Mouse (Mus musculus): ENCODE data around the gene Tnip1. TPM values are rescaled to one million over a fixed set of nuclear protein-coding genes. Genes with fewer than 3 reads are reported as not detected.

Gene Tnip1
- total and polyA plus RNA-seq, 3 experiments: 9.6 to 31.9 (median 17.3) TPM

DNA sequence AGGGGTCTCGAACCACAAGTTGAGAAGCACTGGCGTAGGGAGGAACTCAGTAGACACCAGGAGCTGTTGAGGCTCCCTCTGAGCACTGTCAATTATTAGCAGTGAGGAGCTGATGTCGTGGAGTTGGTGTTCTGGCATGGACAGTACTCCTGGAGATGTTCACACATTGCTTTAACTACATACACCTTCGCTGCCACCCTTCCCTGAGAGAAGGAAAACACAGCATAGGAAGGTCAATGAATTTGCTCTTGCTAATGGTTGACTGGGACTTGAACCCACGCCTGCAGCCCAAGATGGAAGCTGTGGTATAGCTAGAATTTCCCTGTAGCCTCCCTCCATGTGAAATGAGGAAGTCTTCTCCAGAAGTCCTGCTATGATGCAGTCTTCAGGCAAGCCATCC, 12.6 kb upstream of the Tnip1 start:
- Histone ChIP-seq H3K9me3 (replicated peaks) (no peaks in the 10 kb centered on the region), H3K4me3 (ENCODE audit: low read depth, low read length) (no peak overlapping the region), H3K4me1 (ENCODE audit: insufficient read depth, low read depth, low read length) (peaks cover 14% of the 10 kb centered on the region), H3K27me3 (ENCODE audit: insufficient read depth, low read length) (peaks cover 15% of the 10 kb centered on the region; the same call in 1 of the 2 replicates), H3K36me3 (replicated peaks) (no peaks in the 10 kb centered on the region)
- ATAC-seq (ENCODE audit: extremely low read depth, insufficient number of reproducible peaks, low FRiP score, poor library complexity, severe bottlenecking) (no peak), DNase-seq (ENCODE audit: low spot score) (no peak)
- TF ChIP-seq TAL1 (conservative IDR thresholded peaks at IDR 0.05; ENCODE audit: low read depth, low read length) (no peak), POLR2AphosphoS5 (IDR thresholded peaks at IDR 0.05; ENCODE audit: insufficient replicate concordance, low read depth, low read length) (no peak), GATA2 (IDR thresholded peaks at IDR 0.05; ENCODE audit: borderline replicate concordance, low read depth, low read length) (no peak), GATA1 (IDR thresholded peaks at IDR 0.05; ENCODE audit: borderline replicate concordance, low read length) (no peak), CTCF (IDR thresholded peaks at IDR 0.05; ENCODE audit: low read depth, low read length) (no peak)

DNA sequence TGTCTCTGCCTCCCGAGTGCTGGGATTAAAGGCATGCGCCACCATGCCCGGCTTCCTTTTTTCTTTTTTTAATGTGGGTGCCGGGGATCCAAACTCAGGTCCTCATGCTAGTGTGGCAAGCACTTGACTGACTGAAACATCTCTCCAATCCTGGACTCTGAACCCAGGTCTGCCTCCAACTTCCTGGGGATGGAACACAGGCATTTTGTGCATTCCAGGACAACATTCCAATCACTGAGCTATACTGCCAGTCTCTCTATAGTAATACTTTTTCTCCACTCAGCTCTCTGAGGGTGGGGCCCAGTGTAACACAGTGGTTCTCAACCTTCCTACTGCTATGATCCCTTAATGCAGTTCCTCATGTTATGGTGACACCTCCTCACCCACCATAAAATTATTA, 11.9 kb upstream of the Tnip1 start:
- ATAC-seq (ENCODE audit: extremely low read depth, insufficient number of reproducible peaks, low FRiP score, poor library complexity, severe bottlenecking) (no peak), DNase-seq (ENCODE audit: low spot score) (no peak)
- H3K4me1 ChIP-seq (ENCODE audit: insufficient read depth, low read depth, low read length): peaks cover 14% of the 10 kb centered on the region
- no peak overlapping the region for H3K4me3 ChIP-seq (ENCODE audit: low read depth, low read length)
- no peak for TF ChIP-seq TAL1 (conservative IDR thresholded peaks at IDR 0.05; ENCODE audit: low read depth, low read length)
- no peak for TF ChIP-seq POLR2AphosphoS5 (IDR thresholded peaks at IDR 0.05; ENCODE audit: insufficient replicate concordance, low read depth, low read length)
- no peak for TF ChIP-seq GATA1 (IDR thresholded peaks at IDR 0.05; ENCODE audit: borderline replicate concordance, low read length)
- TF ChIP-seq CTCF (IDR thresholded peaks at IDR 0.05; ENCODE audit: low read depth, low read length): no peak
- TF ChIP-seq GATA2 (IDR thresholded peaks at IDR 0.05; ENCODE audit: borderline replicate concordance, low read depth, low read length): no peak
- H3K27me3 ChIP-seq (ENCODE audit: insufficient read depth, low read length): peaks cover 13% of the 10 kb centered on the region; the same call in 1 of the 2 replicates
- H3K36me3 ChIP-seq (replicated peaks): no peaks in the 10 kb centered on the region
- H3K9me3 ChIP-seq (replicated peaks): no peaks in the 10 kb centered on the region

GRCm38 (mm10) chr11:54973481-54974212, 10.9 kb upstream of the Tnip1 start:
- no peaks in the 10 kb centered on the region for H3K9me3 ChIP-seq (replicated peaks)
- H3K27me3 ChIP-seq (ENCODE audit: insufficient read depth, low read length): peaks cover 10% of the 10 kb centered on the region; the same call in 1 of the 2 replicates
- no peak for TF ChIP-seq GATA1 (IDR thresholded peaks at IDR 0.05; ENCODE audit: borderline replicate concordance, low read length)
- TF ChIP-seq POLR2AphosphoS5 (IDR thresholded peaks at IDR 0.05; ENCODE audit: insufficient replicate concordance, low read depth, low read length): no peak
- no peak for TF ChIP-seq GATA2 (IDR thresholded peaks at IDR 0.05; ENCODE audit: borderline replicate concordance, low read depth, low read length)
- no peak for TF ChIP-seq TAL1 (conservative IDR thresholded peaks at IDR 0.05; ENCODE audit: low read depth, low read length)
- no peak for TF ChIP-seq CTCF (IDR thresholded peaks at IDR 0.05; ENCODE audit: low read depth, low read length)
- no peak for DNase-seq (ENCODE audit: low spot score)
- no peak for ATAC-seq (ENCODE audit: extremely low read depth, insufficient number of reproducible peaks, low FRiP score, poor library complexity, severe bottlenecking)
- H3K4me1 ChIP-seq (ENCODE audit: insufficient read depth, low read depth, low read length): peaks cover 14% of the 10 kb centered on the region
- H3K36me3 ChIP-seq (replicated peaks): no peaks in the 10 kb centered on the region
- no peak overlapping the region for H3K4me3 ChIP-seq (ENCODE audit: low read depth, low read length)

DNA sequence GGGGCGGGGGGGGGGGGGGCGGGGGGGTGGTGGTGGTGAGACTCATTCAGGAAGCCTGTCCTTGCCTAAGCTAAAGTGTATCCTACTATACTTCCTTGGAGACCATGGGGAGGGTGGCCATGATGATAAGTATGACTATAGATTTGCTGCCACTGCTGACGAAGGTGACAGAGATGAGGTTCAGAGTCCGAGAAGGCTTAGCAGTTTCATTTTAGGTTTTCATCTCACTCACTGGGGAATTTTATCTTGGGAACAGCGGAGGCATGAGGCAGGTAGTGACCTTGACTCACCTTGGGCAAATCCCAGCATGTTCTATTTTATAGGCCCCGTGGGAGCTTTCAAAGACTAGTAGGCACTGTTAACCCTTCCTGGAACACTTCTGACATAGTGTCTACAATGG, 10.1 kb upstream of the Tnip1 start:
- no peaks in the 10 kb centered on the region for H3K36me3 ChIP-seq (replicated peaks)
- H3K9me3 ChIP-seq (replicated peaks): no peaks in the 10 kb centered on the region
- H3K4me3 ChIP-seq (ENCODE audit: low read depth, low read length): no peak overlapping the region
- DNase-seq (ENCODE audit: low spot score) (no peak), ATAC-seq (ENCODE audit: extremely low read depth, insufficient number of reproducible peaks, low FRiP score, poor library complexity, severe bottlenecking) (no peak)
- H3K4me1 ChIP-seq (ENCODE audit: insufficient read depth, low read depth, low read length): peaks cover 14% of the 10 kb centered on the region
- peaks cover 6% of the 10 kb centered on the region; the same call in 1 of the 2 replicates for H3K27me3 ChIP-seq (ENCODE audit: insufficient read depth, low read length)
- TF ChIP-seq TAL1 (conservative IDR thresholded peaks at IDR 0.05; ENCODE audit: low read depth, low read length) (no peak), GATA1 (IDR thresholded peaks at IDR 0.05; ENCODE audit: borderline replicate concordance, low read length) (no peak), GATA2 (IDR thresholded peaks at IDR 0.05; ENCODE audit: borderline replicate concordance, low read depth, low read length) (no peak), CTCF (IDR thresholded peaks at IDR 0.05; ENCODE audit: low read depth, low read length) (no peak), POLR2AphosphoS5 (IDR thresholded peaks at IDR 0.05; ENCODE audit: insufficient replicate concordance, low read depth, low read length) (no peak)

DNA sequence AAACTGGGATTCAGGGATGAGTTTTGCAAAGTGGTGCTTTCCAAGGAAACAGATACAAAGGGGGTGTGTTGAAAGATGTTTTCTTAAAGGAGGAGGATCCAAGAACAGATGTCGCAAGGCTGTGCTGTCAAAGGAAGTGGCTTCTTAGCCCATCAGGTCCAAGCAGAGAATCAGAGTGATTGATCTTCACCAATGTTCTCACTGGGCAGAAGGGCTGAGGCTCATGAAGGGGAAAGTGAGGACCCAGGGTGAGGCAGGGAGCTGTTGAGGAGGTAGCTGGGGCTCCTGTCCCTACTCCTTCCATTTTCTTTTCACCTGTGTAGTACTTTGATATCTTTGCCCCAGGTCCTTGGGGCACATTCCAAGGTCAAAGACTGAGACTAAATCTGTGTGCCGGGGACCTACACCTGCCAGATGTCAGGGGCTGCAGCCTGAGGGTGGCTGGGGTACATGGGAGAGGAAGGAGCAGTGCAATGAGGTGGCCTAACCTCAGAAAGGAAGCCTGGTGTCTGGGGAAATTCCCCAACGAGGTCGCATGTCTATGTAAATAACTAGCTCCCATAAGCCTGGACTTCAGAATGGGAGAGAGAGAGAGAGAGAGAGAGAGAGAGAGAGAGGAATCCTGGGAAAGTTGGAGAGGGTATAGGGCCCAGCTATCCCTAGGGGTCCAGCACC, 9.5 kb upstream of the Tnip1 start:
- Histone ChIP-seq H3K4me3 (ENCODE audit: low read depth, low read length) (no peak overlapping the region), H3K4me1 (ENCODE audit: insufficient read depth, low read depth, low read length) (peaks cover 14% of the 10 kb centered on the region)
- ATAC-seq (ENCODE audit: extremely low read depth, insufficient number of reproducible peaks, low FRiP score, poor library complexity, severe bottlenecking): no peak

More for the DNA sequence above, 9.5 kb upstream of the Tnip1 start:
- no peak for DNase-seq (ENCODE audit: low spot score)
- 0 out of 2 replicates have a peak, but pooled peaks cover 4% of the 10 kb centered on the region for H3K27me3 ChIP-seq (ENCODE audit: insufficient read depth, low read length)
- H3K36me3 ChIP-seq (replicated peaks): no peaks in the 10 kb centered on the region
- no peaks in the 10 kb centered on the region for H3K9me3 ChIP-seq (replicated peaks)
- TF ChIP-seq TAL1 (conservative IDR thresholded peaks at IDR 0.05; ENCODE audit: low read depth, low read length) (no peak), GATA2 (IDR thresholded peaks at IDR 0.05; ENCODE audit: borderline replicate concordance, low read depth, low read length) (no peak), CTCF (IDR thresholded peaks at IDR 0.05; ENCODE audit: low read depth, low read length) (no peak), GATA1 (IDR thresholded peaks at IDR 0.05; ENCODE audit: borderline replicate concordance, low read length) (no peak), POLR2AphosphoS5 (IDR thresholded peaks at IDR 0.05; ENCODE audit: insufficient replicate concordance, low read depth, low read length) (no peak)

Data from G1E (cell line).